Mouse (Mus musculus) E14TG2a.4 (cell line): ENCODE measurements at regions not wholly inside any gene's neighbourhood (a gene's known extent, or its start where the extent isn't known, plus 50 kb on each side); places are given as distances from the start of the nearest gene placed in this dataset.

Experiments
- CTCF ChIP-seq: conservative IDR thresholded peaks from 2 replicates; pipeline ENCODE4 v1.5.1; 2014; ENCODE audit warnings: low read length
- NANOG ChIP-seq: IDR thresholded peaks from 2 replicates; pipeline ENCODE4 v1.6.1; 2014; ENCODE audit warnings: borderline replicate concordance, low read length, mixed read lengths

DNA sequence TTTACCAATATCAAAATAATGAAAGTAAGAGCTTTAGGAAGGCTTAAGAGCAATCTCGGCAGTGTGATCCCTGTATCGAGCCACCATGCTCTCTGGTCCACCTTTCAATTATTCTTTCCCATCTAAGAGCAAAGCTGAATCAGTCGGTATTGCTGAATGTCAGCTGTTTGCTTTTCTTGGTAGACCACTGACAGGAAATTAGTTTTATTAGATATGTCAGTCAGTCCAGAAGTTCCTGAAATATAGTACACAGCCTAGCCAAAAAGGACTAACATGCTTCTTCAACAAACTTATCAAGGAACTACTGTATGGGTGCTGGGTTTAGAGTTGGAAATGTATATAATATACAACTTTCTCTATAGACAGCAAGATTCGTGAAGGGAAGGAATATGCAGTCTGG is 91.3 kb upstream of the 1700020N01Rik start:
- TF ChIP-seq CTCF = no peak
- TF ChIP-seq NANOG = no peak
